Mouse (Mus musculus): ENCODE results near the gene Myo7a. TPM values are rescaled to one million over a fixed set of nuclear protein-coding genes. Genes with fewer than 3 reads are reported as not detected.

Myo7a gene
- 16.0 TPM for polyA plus RNA-seq (2015; fragmentation: Illumina TruSeq; extraction: RNeasy Lipid Tissue Mini Kit (QIAGEN cat#74804); ENCODE audit: insufficient read depth, low replicate concordance)

DNA sequence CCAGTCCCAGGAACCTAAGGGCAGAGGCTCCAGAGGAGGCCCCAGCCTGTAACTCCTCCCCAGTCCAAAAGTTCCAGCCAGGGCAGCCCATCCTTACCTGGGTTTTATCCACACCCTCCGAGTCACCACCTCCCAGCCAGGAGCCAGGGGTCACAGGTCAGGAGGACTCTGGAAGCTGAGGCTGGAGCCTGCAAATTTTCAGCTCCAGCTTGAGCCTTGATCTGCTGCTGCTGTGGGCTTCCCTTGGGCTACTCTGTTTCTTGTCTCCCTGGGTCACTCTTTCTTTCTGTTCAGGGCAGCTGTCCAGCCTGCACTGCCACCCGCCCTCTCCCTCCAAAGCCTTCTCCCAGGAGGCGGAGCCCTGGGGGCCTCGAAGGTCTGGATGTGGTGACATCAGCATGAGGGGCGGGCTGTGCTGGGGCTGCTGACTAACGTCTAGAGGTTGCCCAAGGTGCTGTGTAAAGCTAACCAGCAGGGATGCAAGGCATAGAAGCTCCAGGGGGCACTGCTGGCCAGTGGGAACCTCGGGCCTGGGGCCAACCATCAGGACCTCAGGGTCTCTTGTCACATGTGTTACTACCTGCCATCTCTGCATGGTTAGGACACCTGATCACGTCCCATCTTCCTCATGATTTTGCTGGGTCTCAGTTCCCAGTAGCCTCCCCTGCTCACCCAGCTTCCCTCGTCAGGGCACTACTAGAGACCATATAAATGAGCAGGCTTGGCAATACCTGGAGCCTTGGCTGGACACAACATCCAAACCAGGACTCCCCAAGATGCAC is at the start of gene Myo7a:
Myo7a (minus strand) TSS at position 346 of the 782 bp plus-strand sequence.

DNA sequence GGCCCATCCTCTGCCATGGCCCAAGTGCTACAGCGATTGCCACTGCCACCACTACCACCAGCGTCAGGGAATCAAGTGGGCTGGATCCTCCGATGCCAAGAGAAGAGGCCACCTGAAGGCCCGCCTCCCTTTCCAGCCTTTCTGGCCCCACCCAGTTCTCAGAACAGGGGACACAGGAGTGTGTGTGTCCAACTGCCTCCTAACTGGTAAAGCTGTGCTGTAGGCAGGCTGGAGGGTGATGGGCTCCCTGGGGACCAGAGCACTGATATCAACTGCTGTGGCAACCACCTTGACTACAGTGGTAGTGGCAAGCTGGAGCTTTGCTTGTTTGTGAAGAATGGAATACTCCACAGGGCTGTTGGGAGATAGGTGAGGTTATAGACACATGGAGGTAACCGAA is 26.1 kb upstream of the Myo7a start, which contains the start of gene Omp:
Omp (minus strand) TSS at position 101 of the 400 bp plus-strand sequence.

Other genes with a start within 250 kb of the Myo7a start
- gene Gdpd4, start 199.6 kb downstream of the Myo7a start, polyA plus RNA-seq (2015; fragmentation: Illumina TruSeq; extraction: RNeasy Lipid Tissue Mini Kit (QIAGEN cat#74804); ENCODE audit: insufficient read depth, low replicate concordance): not detected
- gene Omp, start 26.0 kb upstream of the Myo7a start, polyA plus RNA-seq (2015; fragmentation: Illumina TruSeq; extraction: RNeasy Lipid Tissue Mini Kit (QIAGEN cat#74804); ENCODE audit: insufficient read depth, low replicate concordance): 0.62 TPM
- 4.6 TPM for gene Capn5, start 58.8 kb upstream of the Myo7a start, polyA plus RNA-seq (2015; fragmentation: Illumina TruSeq; extraction: RNeasy Lipid Tissue Mini Kit (QIAGEN cat#74804); ENCODE audit: insufficient read depth, low replicate concordance)
- not detected for gene B3gnt6, start 80.0 kb upstream of the Myo7a start, polyA plus RNA-seq (2015; fragmentation: Illumina TruSeq; extraction: RNeasy Lipid Tissue Mini Kit (QIAGEN cat#74804); ENCODE audit: insufficient read depth, low replicate concordance)
- 36.3 TPM for gene Acer3, start 201.7 kb upstream of the Myo7a start, polyA plus RNA-seq (2015; fragmentation: Illumina TruSeq; extraction: RNeasy Lipid Tissue Mini Kit (QIAGEN cat#74804); ENCODE audit: insufficient read depth, low replicate concordance)
- gene Tsku, start 241.8 kb upstream of the Myo7a start, polyA plus RNA-seq (2015; fragmentation: Illumina TruSeq; extraction: RNeasy Lipid Tissue Mini Kit (QIAGEN cat#74804); ENCODE audit: insufficient read depth, low replicate concordance): 4.3 TPM

Data from spleen, adult 10 weeks (tissue).